In genomic region chr10:20311918-20312735, GRCm38 (mm10) we compare ENCODE assay signal across 8 mouse cellular contexts. TPM values are rescaled to one million over a fixed set of nuclear protein-coding genes. Genes with fewer than 3 reads are reported as not detected.
A peak's percentile ranks its signal among the peaks of the same experiment; 100 is the strongest.
DNase-seq lines count a peak whose midpoint lies in the region; ATAC-seq lines count a peak whose summit lies in the region.

Bclaf1 (plus strand) TSS chr10:20312469.

- peaks cover 17% of the 10 kb centered on the region for H3K4me1 ChIP-seq in hindbrain, embryonic 16.5 days (ENCODE audit: control insufficient read depth, insufficient read depth, low read depth, low read length)

- H3K27ac ChIP-seq in hindbrain, embryonic 16.5 days (ENCODE audit: low read depth, low read length), result peak within 1 kb of the TSS; percentile 100
- peak within 1 kb of the TSS; percentile 88 for H3K27ac ChIP-seq in macrophage

- H3K79me2 ChIP-seq in macrophage (ENCODE audit: inconsistent target), result peaks cover 44% of the 10 kb centered on the region

- H3K27me3 ChIP-seq in hindbrain, embryonic 16.5 days (replicated peaks; ENCODE audit: control insufficient read depth, insufficient read depth, low read length), result no peaks in the 10 kb centered on the region

- H3K4me3 ChIP-seq in hindbrain, embryonic 16.5 days (ENCODE audit: low read length), result peak within 1 kb of the TSS; percentile 75
- H3K4me3 ChIP-seq in macrophage (ENCODE audit: inconsistent target), result peak within 1 kb of the TSS; percentile 76

- H3K36me3 ChIP-seq in hindbrain, embryonic 16.5 days (ENCODE audit: control insufficient read depth, insufficient read depth, low read length), result no peaks in the 10 kb centered on the region
- H3K36me3 ChIP-seq in macrophage (ENCODE audit: inconsistent target), result no peaks in the 10 kb centered on the region

- peak within 1 kb of the TSS; percentile 87 for H3K9ac ChIP-seq in hindbrain, embryonic 16.5 days (ENCODE audit: low read depth, low read length)

- H3K9me3 ChIP-seq in hindbrain, embryonic 16.5 days (ENCODE audit: control insufficient read depth, low read length), result no peaks in the 10 kb centered on the region

- DNase-seq in WW6 (ENCODE audit: low read depth, low spot score), result peak; percentile 98
- DNase-seq in cerebellum, postnatal 4 days (ENCODE audit: low spot score in 2 of 2), result peak; percentile 97 to 99
- DNase-seq in gastrocnemius, adult 18-20 months (ENCODE audit: low spot score), result peak; percentile 100
- peak; percentile 99 to 100 for DNase-seq in left cerebral cortex, adult 18-20 months (ENCODE audit: low spot score in 2 of 2)
- peak; percentile 100 for DNase-seq in right cerebral cortex, adult 18-20 months
- peak; percentile 99 for DNase-seq in urinary bladder, postnatal 10 days (ENCODE audit: low spot score)

- WGBS in hindbrain, embryonic 16.5 days, result 0% methylated on average over 83 of the region's 84 CpGs
- WGBS in macrophage (ENCODE audit: missing documents), result under 1% methylated on average over 76 of the region's 84 CpGs

- peak; percentile 99 for ATAC-seq in hindbrain, embryonic 16.5 days

- peak within 1 kb of the TSS; percentile 86 for H3K4me2 ChIP-seq in hindbrain, embryonic 16.5 days (ENCODE audit: low read length)

RNA-seq across cellular contexts. Expression of gene Bclaf1, which starts in this region (rescaled TPM):
- total RNA-seq in gastrocnemius, adult 18-20 months (2021), result 10 to 100 TPM; 41.9 to 48.6 TPM
- 89.5 and 97.1 TPM in 2 replicates for polyA plus RNA-seq in hindbrain, embryonic 16.5 days (2015; fragmentation: Nextera tagmentation; extraction: Ambion mirVana)
- total RNA-seq in left cerebral cortex, adult 18-20 months (2021), result 100 to 1,000 TPM; 111 to 116 TPM
- total RNA-seq in macrophage (2018; cell fraction: chromatin; rRNA removed), result 100 to 1,000 TPM; 253 to 591 (median 482) TPM
- total RNA-seq in macrophage (2018; cell fraction: cytosol; rRNA removed), result 100 to 1,000 TPM in 2 of 26 experiments, 10 to 100 TPM in 24; 38.3 to 108 (median 70.2) TPM
- total RNA-seq in macrophage (2018; cell fraction: nucleus; rRNA removed), result 100 to 1,000 TPM; 183 to 427 (median 284) TPM
- 59.5 to 132 TPM (median 62.5 TPM) in 3 replicates for polyA plus RNA-seq in macrophage (2018)

Comparison
In these comparisons a context has a peak if more than half of its experiments do, and no peak if none do; other contexts are left out.
1. Peak in every context shown above with its lines: DNase-seq, ATAC-seq, H3K4me3 ChIP-seq and H3K27ac ChIP-seq.